Mouse (Mus musculus) MEL (cell line): ENCODE results near the gene Fbn1.

Experiments used
- CTCF ChIP-seq, 3 experiments: IDR thresholded peaks in 2 of 3; conservative IDR thresholded peaks in 1 of 3; 2 replicates each; pipeline ENCODE4 v1.5.1; 2011 to 2012; ENCODE audit warnings: low read length in 3 of 3, low read depth in 2 of 3, mild to moderate bottlenecking in 2 of 3, improper control_type of control experiment in 1 of 3, inconsistent platforms in 1 of 3, mixed read lengths in 1 of 3, moderate library complexity in 1 of 3; ENCODE audit not compliant: control insufficient read depth in 1 of 3, insufficient read depth in 1 of 3, poor library complexity in 1 of 3, severe bottlenecking in 1 of 3
- E2F4 ChIP-seq: IDR thresholded peaks from 2 replicates; pipeline ENCODE4 v1.6.1; 2011; ENCODE audit warnings: low read depth, low read length, improper control_type of control experiment, borderline replicate concordance
- ELF1 ChIP-seq: IDR thresholded peaks from 2 replicates; pipeline ENCODE4 v1.6.1; 2014; ENCODE audit warnings: low read depth, mild to moderate bottlenecking, inconsistent platforms, low read length, improper control_type of control experiment, moderate library complexity
- EP300 ChIP-seq, 2 experiments: IDR thresholded peaks; 2 replicates each; pipeline ENCODE4 v1.6.1; 2011; ENCODE audit warnings: improper control_type of control experiment in 2 of 2, low read length in 2 of 2, low read depth in 1 of 2, mild to moderate bottlenecking in 1 of 2
- JUND ChIP-seq: IDR thresholded peaks from 2 replicates; pipeline ENCODE4 v1.6.1; 2011; ENCODE audit warnings: low read depth, mild to moderate bottlenecking, improper control_type of control experiment, low read length
- POLR2AphosphoS2 ChIP-seq: IDR thresholded peaks from 2 replicates; pipeline ENCODE4 v1.6.1; 2011; ENCODE audit warnings: low read length, improper control_type of control experiment
- TAL1 ChIP-seq: IDR thresholded peaks from 2 replicates; pipeline ENCODE4 v1.6.1; 2012; ENCODE audit warnings: mild to moderate bottlenecking, inconsistent platforms, low read length, moderate library complexity, mixed read lengths
- TBP ChIP-seq: IDR thresholded peaks from 2 replicates; pipeline ENCODE4 v1.8.0; 2011; ENCODE audit warnings: low read depth, low read length, improper control_type of control experiment
- UBTF ChIP-seq: IDR thresholded peaks from 2 replicates; pipeline ENCODE4 v1.6.1; 2012; ENCODE audit warnings: low read depth, mild to moderate bottlenecking, inconsistent platforms, low read length, improper control_type of control experiment, moderate library complexity, borderline replicate concordance; ENCODE audit not compliant: insufficient read depth
- USF1 ChIP-seq: IDR thresholded peaks from 2 replicates; pipeline ENCODE4 v1.6.1; 2014; ENCODE audit warnings: low read depth, mild to moderate bottlenecking, inconsistent platforms, low read length, improper control_type of control experiment, moderate library complexity

DNA sequence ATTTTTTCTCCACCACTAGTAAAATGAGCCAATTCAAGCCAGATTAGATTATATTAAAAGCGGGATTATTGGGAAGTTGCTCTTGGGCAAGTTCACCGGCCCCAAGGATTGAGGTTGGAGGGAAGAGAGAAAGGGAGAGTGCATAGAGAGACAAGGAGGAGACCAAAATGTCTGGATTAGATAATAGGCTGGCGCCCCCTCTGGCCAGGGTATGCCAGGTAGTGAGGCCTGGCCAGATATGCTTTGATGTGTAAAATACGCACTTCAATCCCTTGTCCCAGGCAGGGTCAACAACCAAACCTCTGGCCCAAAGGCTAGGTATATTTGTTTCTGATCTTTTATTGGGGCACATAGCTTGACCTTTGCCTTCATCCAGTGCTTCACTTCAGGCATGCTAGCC is 256.0 kb downstream of the Fbn1 start:
- TF ChIP-seq EP300 (IDR thresholded peaks at IDR 0.05; ENCODE audit: low read depth in 1 of 2, low read length in 2 of 2) = no peak
- TF ChIP-seq TBP = no peak
- TF ChIP-seq CTCF (IDR thresholded peaks at IDR 0.05 in 2 of 3, conservative IDR thresholded peaks at IDR 0.05 in 1 of 3; ENCODE audit: control insufficient read depth in 1 of 3, insufficient read depth in 1 of 3, low read depth in 2 of 3, low read length in 3 of 3, poor library complexity in 1 of 3, severe bottlenecking in 1 of 3) = peak; percentile 29 to 49 (median 40)
- no peak for TF ChIP-seq TAL1
- TF ChIP-seq JUND = no peak
- TF ChIP-seq ELF1 = no peak
- no peak for TF ChIP-seq E2F4
- TF ChIP-seq POLR2AphosphoS2 = 0 out of 2 replicates have a peak, but pooled peaks have one; percentile 18
- TF ChIP-seq USF1 = no peak
- no peak for TF ChIP-seq UBTF
